Mouse (Mus musculus): ENCODE measurements at regions not wholly inside any gene's neighbourhood (a gene's known extent, or its start where the extent isn't known, plus 50 kb on each side); places are given as distances from the start of the nearest gene placed in this dataset.

- H3K4me3 ChIP-seq (replicated peaks; ENCODE audit: low read length) = no peak overlapping the region
- H3K4me2 ChIP-seq (replicated peaks; ENCODE audit: low read depth, low read length, severe bottlenecking) = no peak overlapping the region
- no peak overlapping the region for H3K27ac ChIP-seq (replicated peaks; ENCODE audit: low read depth, low read length)
- no peak overlapping the region for H3K9ac ChIP-seq (ENCODE audit: low read depth, low read length, severe bottlenecking)
- no peaks in the 10 kb centered on the region for H3K36me3 ChIP-seq (ENCODE audit: control insufficient read depth, insufficient read depth, low read length)
- no peak for TF ChIP-seq POLR2A (IDR thresholded peaks at IDR 0.05; ENCODE audit: borderline replicate concordance, extremely low read depth, insufficient read depth, insufficient read length)
- no peaks in the 10 kb centered on the region for H3K27me3 ChIP-seq (ENCODE audit: control insufficient read depth, insufficient read depth, low read length)
- no peaks in the 10 kb centered on the region for H3K4me1 ChIP-seq (ENCODE audit: control insufficient read depth, insufficient read depth, low read length)
- no peaks in the 10 kb centered on the region for H3K9me3 ChIP-seq (ENCODE audit: control insufficient read depth, low read length)
- no peak for DNase-seq (ENCODE audit: low spot score)
- ATAC-seq (ENCODE audit: low FRiP score, low read depth) = no peak
Observed at GRCm38 (mm10) chr2:92693024-92693423, 93.5 kb downstream of the Chst1 start.

DNA sequence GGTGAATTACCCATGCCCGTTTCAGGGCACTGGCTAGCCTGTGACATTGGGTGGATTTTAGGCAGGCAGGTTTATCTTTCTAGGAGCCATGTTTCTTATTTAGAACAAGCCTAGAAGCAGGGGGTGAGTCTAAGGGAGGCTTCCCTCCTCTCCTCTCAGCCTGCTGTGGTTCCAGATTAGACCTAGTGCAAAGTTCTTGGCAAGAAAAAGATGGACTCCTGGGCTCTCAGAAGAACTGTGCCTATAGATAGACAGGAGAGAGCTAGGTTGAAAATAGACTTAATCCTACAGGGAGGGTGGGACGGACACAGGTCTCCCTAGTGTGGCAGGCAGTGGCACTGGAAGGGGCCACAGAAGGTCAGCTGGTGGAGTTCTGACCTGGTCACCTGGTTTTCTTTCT lies 95.3 kb downstream of the Chst1 start:
- H3K27me3 ChIP-seq (ENCODE audit: control insufficient read depth, insufficient read depth, low read length) = no peaks in the 10 kb centered on the region
- no peak for ATAC-seq (ENCODE audit: low FRiP score, low read depth)

GRCm38 (mm10) chr2:92695869-92696268 lies 96.4 kb downstream of the Chst1 start:
- 39% methylated on average over 3 of the region's 3 CpGs for WGBS
- Histone ChIP-seq H3K27me3 (ENCODE audit: control insufficient read depth, insufficient read depth, low read length) (no peaks in the 10 kb centered on the region), H3K4me3 (replicated peaks; ENCODE audit: low read length) (no peak overlapping the region), H3K4me1 (ENCODE audit: control insufficient read depth, insufficient read depth, low read length) (no peaks in the 10 kb centered on the region), H3K27ac (replicated peaks; ENCODE audit: low read depth, low read length) (no peak overlapping the region), H3K9ac (ENCODE audit: low read depth, low read length, severe bottlenecking) (no peak overlapping the region), H3K4me2 (replicated peaks; ENCODE audit: low read depth, low read length, severe bottlenecking) (no peak overlapping the region), H3K9me3 (ENCODE audit: control insufficient read depth, low read length) (no peaks in the 10 kb centered on the region), H3K36me3 (ENCODE audit: control insufficient read depth, insufficient read depth, low read length) (no peaks in the 10 kb centered on the region)
- TF ChIP-seq POLR2A (IDR thresholded peaks at IDR 0.05; ENCODE audit: borderline replicate concordance, extremely low read depth, insufficient read depth, insufficient read length) = no peak
- ATAC-seq (ENCODE audit: low FRiP score, low read depth) (no peak), DNase-seq (ENCODE audit: low spot score) (no peak)

More for the DNA sequence above, 95.3 kb downstream of the Chst1 start:
- no peak overlapping the region for H3K4me3 ChIP-seq (replicated peaks; ENCODE audit: low read length)
- no peaks in the 10 kb centered on the region for H3K4me1 ChIP-seq (ENCODE audit: control insufficient read depth, insufficient read depth, low read length)
- no peaks in the 10 kb centered on the region for H3K36me3 ChIP-seq (ENCODE audit: control insufficient read depth, insufficient read depth, low read length)
- no peak overlapping the region for H3K9ac ChIP-seq (ENCODE audit: low read depth, low read length, severe bottlenecking)
- H3K4me2 ChIP-seq (replicated peaks; ENCODE audit: low read depth, low read length, severe bottlenecking) = no peak overlapping the region
- WGBS = 77% methylated on average over 2 of the region's 2 CpGs
- H3K27ac ChIP-seq (replicated peaks; ENCODE audit: low read depth, low read length) = no peak overlapping the region
- no peak for TF ChIP-seq POLR2A (IDR thresholded peaks at IDR 0.05; ENCODE audit: borderline replicate concordance, extremely low read depth, insufficient read depth, insufficient read length)
- no peaks in the 10 kb centered on the region for H3K9me3 ChIP-seq (ENCODE audit: control insufficient read depth, low read length)
- no peak for DNase-seq (ENCODE audit: low spot score)

DNA sequence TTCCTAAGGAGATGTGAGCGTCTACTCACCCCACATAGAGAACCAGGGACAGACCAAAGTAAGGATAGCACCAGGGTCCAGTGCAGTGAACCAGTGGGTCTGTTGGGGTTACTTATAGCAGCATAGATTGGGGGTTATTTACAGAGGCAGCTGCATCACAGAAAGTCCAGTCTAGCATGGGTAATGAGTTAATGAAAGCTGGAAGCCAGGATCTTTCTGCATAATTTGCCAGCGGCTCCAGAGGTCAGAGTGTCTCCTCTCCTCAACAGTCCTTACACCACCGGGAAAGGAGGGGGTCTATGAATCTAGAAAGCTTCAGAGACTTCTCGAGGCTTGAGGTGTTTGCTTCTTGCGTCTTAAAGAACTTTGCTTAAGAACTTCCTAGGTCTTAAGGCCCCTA lies 98.2 kb downstream of the Chst1 start:
- H3K36me3 ChIP-seq (ENCODE audit: control insufficient read depth, insufficient read depth, low read length) = no peaks in the 10 kb centered on the region
- no peaks in the 10 kb centered on the region for H3K27me3 ChIP-seq (ENCODE audit: control insufficient read depth, insufficient read depth, low read length)
- H3K4me1 ChIP-seq (ENCODE audit: control insufficient read depth, insufficient read depth, low read length) = no peaks in the 10 kb centered on the region
- no peaks in the 10 kb centered on the region for H3K9me3 ChIP-seq (ENCODE audit: control insufficient read depth, low read length)
- H3K27ac ChIP-seq (replicated peaks; ENCODE audit: low read depth, low read length) = no peak overlapping the region
- DNase-seq (ENCODE audit: low spot score) (no peak), ATAC-seq (ENCODE audit: low FRiP score, low read depth) (no peak)
- no peak overlapping the region for H3K4me2 ChIP-seq (replicated peaks; ENCODE audit: low read depth, low read length, severe bottlenecking)
- TF ChIP-seq POLR2A (IDR thresholded peaks at IDR 0.05; ENCODE audit: borderline replicate concordance, extremely low read depth, insufficient read depth, insufficient read length) = no peak
- H3K9ac ChIP-seq (ENCODE audit: low read depth, low read length, severe bottlenecking) = no peak overlapping the region
- WGBS = 83% methylated on average over 5 of the region's 5 CpGs
- no peak overlapping the region for H3K4me3 ChIP-seq (replicated peaks; ENCODE audit: low read length)

DNA sequence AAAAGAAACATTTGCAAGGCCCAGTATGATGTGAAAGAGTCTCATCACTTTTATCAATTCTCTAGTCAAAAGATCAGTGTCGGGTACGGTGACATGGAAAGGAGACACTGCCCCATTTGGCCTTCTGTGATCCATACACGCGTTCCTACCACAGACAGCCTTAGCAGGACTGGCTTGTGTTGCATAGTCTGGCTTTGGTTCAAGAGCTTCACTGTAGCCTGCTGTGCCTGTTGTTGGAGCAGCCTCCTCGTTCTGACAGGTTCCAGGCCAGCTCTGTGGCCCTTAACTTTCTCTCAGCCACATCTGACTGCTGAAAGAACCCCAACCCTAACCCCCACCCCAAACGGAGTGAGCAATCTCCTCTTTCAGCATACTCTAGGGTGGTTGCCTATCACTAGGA lies 99.9 kb downstream of the Chst1 start:
- H3K9me3 ChIP-seq (ENCODE audit: control insufficient read depth, low read length) = no peaks in the 10 kb centered on the region
- H3K9ac ChIP-seq (ENCODE audit: low read depth, low read length, severe bottlenecking) = no peak overlapping the region
- ATAC-seq (ENCODE audit: low FRiP score, low read depth) (no peak), DNase-seq (ENCODE audit: low spot score) (no peak)
- H3K27ac ChIP-seq (replicated peaks; ENCODE audit: low read depth, low read length) = no peak overlapping the region
- H3K4me1 ChIP-seq (ENCODE audit: control insufficient read depth, insufficient read depth, low read length) = no peaks in the 10 kb centered on the region
- H3K4me3 ChIP-seq (replicated peaks; ENCODE audit: low read length) = no peak overlapping the region
- no peaks in the 10 kb centered on the region for H3K36me3 ChIP-seq (ENCODE audit: control insufficient read depth, insufficient read depth, low read length)
- no peaks in the 10 kb centered on the region for H3K27me3 ChIP-seq (ENCODE audit: control insufficient read depth, insufficient read depth, low read length)
- TF ChIP-seq POLR2A (IDR thresholded peaks at IDR 0.05; ENCODE audit: borderline replicate concordance, extremely low read depth, insufficient read depth, insufficient read length) = no peak
- 77% methylated on average over 6 of the region's 6 CpGs for WGBS
- H3K4me2 ChIP-seq (replicated peaks; ENCODE audit: low read depth, low read length, severe bottlenecking) = no peak overlapping the region

DNA sequence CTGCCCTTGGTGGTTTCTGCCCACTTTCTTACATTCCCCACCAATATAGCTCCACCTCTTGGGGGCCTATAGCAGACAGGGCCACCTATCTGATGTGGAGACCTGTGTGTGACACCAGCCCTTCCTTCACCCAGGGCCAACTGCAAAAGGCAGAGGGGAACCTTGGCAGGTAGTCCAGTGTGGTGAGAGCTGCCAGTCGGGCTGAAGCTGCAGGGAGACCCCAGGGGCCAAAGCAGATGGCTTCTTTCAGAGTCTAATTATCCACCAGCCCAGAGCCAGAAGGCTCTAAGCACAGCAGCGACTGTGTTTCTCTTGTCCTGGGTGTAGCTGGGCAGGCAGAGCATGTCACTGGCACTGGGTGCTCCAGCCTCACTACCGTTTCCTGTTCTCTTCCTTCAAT lies 104.5 kb downstream of the Chst1 start:
- H3K4me1 ChIP-seq (ENCODE audit: control insufficient read depth, insufficient read depth, low read length) = no peaks in the 10 kb centered on the region
- no peak overlapping the region for H3K4me3 ChIP-seq (replicated peaks; ENCODE audit: low read length)
- H3K4me2 ChIP-seq (replicated peaks; ENCODE audit: low read depth, low read length, severe bottlenecking) = no peak overlapping the region
- H3K9ac ChIP-seq (ENCODE audit: low read depth, low read length, severe bottlenecking) = no peak overlapping the region
- DNase-seq (ENCODE audit: low spot score) = no peak
- ATAC-seq (ENCODE audit: low FRiP score, low read depth) = no peak
- WGBS = 54% methylated on average over 3 of the region's 3 CpGs
- no peaks in the 10 kb centered on the region for H3K36me3 ChIP-seq (ENCODE audit: control insufficient read depth, insufficient read depth, low read length)
- no peaks in the 10 kb centered on the region for H3K9me3 ChIP-seq (ENCODE audit: control insufficient read depth, low read length)
- TF ChIP-seq POLR2A (IDR thresholded peaks at IDR 0.05; ENCODE audit: borderline replicate concordance, extremely low read depth, insufficient read depth, insufficient read length) = no peak
- H3K27me3 ChIP-seq (ENCODE audit: control insufficient read depth, insufficient read depth, low read length) = no peaks in the 10 kb centered on the region
- no peak overlapping the region for H3K27ac ChIP-seq (replicated peaks; ENCODE audit: low read depth, low read length)
